Mouse (Mus musculus) cerebellum, adult 2 months (tissue): ENCODE measurements around the gene Gm10260. TPM values are rescaled to one million over a fixed set of nuclear protein-coding genes. Genes with fewer than 3 reads are reported as not detected.

Experiments used
- DNase-seq, 2 experiments: peaks; one replicate each; pipeline ENCODE4 v3.0.0; 2021
- H3K27ac ChIP-seq: fragments of 200-500 bp; 2 replicates; pipeline ENCODE4 v1.5.1; 2012; ENCODE audit warnings: low read length, control low read depth, inconsistent platforms; ENCODE audit not compliant: insufficient read depth
- H3K27me3 ChIP-seq: fragments of 200-500 bp; 2 replicates; pipeline ENCODE4 v1.6.1; 2012; ENCODE audit warnings: inconsistent platforms, mild to moderate bottlenecking, low read length, moderate library complexity; ENCODE audit not compliant: control insufficient read depth, insufficient read depth
- H3K4me1 ChIP-seq: fragments of 200-500 bp; 2 replicates; pipeline ENCODE4 v1.6.1; 2011; ENCODE audit warnings: low read length; ENCODE audit not compliant: control insufficient read depth, insufficient read depth
- H3K4me3 ChIP-seq: fragments of 200-500 bp; replicated peaks from 2 replicates; pipeline ENCODE3; 2011; ENCODE audit warnings: mild to moderate bottlenecking, low read depth, low read length, control low read depth; ENCODE audit not compliant: insufficient read depth
- CTCF ChIP-seq: fragments of 200-500 bp; IDR thresholded peaks from 2 replicates; pipeline ENCODE4 v1.5.1; 2011; ENCODE audit warnings: low read depth, mild to moderate bottlenecking, control low read depth, low read length, moderate library complexity, borderline replicate concordance; ENCODE audit not compliant: insufficient read depth
- POLR2A ChIP-seq: fragments of 200-500 bp; IDR thresholded peaks from 2 replicates; pipeline ENCODE4 v1.6.1; 2011; ENCODE audit warnings: low read length, control low read depth, borderline replicate concordance; ENCODE audit not compliant: insufficient read depth
- WGBS: fragments of 180-500 bp; shearing (Covaris S2); methylation state at CpG from one replicate; pipeline ENCODE4 v1.1.7; 2018; 5-methylcytosine and 5-hydroxymethylcytosine counted together
- polyA plus RNA-seq: library from polyadenylated mRNA; depleted of rRNA; stranded (reverse); fragments of >200 nt; gene quantifications from 2 replicates; pipeline ENCODE4 v1.2.3, GENCODE M21; 2012

Gene Gm10260
- polyA plus RNA-seq, 1 experiment = 3.8 TPM

DNA sequence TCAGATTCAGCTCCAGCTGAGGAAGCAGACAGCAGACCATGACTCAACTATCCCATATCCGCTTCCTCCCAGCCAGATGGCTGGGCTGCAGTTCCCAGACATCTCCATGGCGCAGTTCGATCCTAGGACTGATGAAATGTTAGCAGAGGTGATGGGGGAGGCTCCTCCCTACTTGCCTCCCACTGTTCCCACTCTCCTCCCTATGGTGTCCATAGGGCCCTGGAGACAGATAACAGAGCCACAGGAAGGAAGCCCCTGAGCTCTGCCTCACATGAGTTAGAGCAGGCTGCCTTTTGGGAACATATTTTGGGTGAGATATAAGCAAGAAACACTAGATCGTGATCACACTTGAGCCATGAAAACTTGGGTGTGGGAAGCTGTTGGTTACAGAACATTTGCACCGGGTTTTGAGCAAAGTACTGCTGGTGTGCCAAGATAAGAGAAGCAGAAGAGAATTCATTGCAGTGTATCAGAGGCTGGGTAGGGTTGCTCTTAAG, 18.3 kb upstream of the Gm10260 start:
- no peaks in the 10 kb centered on the region; the same call in 1 of the 2 replicates for H3K27me3 ChIP-seq
- no peak for DNase-seq
- TF ChIP-seq POLR2A (no peak), CTCF (no peak)
- no peaks in the 10 kb centered on the region for H3K4me1 ChIP-seq
- no peak overlapping the region for H3K4me3 ChIP-seq
- no peak overlapping the region for H3K27ac ChIP-seq
- WGBS = 86% methylated on average over 5 of the region's 5 CpGs

DNA sequence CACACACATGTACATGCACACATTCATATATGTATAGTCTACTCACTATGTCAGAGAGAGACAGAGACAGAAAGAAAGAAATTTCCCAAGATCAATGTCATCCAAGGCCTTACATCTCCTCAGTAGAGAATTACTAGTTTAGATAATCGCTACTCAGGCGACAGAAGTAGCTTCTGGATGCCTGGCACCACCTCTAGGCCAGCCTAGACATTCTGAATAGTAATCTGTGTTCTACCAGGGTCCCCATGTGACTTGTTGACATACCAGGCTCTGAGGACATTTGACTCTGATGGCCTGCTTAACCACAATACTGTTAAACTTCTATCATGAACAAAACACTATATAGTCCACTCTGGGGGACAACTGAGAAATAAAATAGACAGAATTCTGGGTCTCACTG, 17.2 kb upstream of the Gm10260 start:
- Histone ChIP-seq H3K4me1 (no peaks in the 10 kb centered on the region), H3K27me3 (no peaks in the 10 kb centered on the region; the same call in 1 of the 2 replicates), H3K4me3 (no peak overlapping the region), H3K27ac (no peak overlapping the region)
- WGBS = 94% methylated on average over 2 of the region's 2 CpGs
- TF ChIP-seq POLR2A = no peak
- TF ChIP-seq CTCF = no peak
- DNase-seq = no peak

DNA sequence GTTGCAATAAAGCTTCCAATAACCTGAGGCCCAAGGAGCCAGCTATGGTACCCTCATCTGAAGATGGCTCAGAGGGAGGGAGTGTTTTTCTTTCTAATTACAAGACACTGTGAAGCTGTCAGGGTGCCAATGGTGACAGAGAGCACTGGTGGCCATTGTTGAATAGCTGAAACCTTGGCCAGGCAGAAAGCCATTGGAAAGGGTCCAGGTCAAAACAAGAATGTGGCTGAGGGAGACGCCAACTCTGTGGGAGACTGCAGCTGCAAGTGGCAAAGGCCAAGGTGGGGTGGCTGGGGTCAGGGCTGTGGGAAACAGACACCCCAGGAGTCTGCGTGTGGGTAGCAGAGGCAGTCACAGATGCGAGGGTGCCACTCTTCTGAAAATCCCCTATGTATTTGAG, 16.3 kb upstream of the Gm10260 start:
- no peaks in the 10 kb centered on the region; the same call in 1 of the 2 replicates for H3K27me3 ChIP-seq
- H3K27ac ChIP-seq = no peak overlapping the region
- DNase-seq = peak; percentile 12 to 26
- WGBS = 23% methylated on average over 3 of the region's 3 CpGs
- TF ChIP-seq CTCF (no peak), POLR2A (no peak)
- H3K4me3 ChIP-seq = no peak overlapping the region
- H3K4me1 ChIP-seq = no peaks in the 10 kb centered on the region

DNA sequence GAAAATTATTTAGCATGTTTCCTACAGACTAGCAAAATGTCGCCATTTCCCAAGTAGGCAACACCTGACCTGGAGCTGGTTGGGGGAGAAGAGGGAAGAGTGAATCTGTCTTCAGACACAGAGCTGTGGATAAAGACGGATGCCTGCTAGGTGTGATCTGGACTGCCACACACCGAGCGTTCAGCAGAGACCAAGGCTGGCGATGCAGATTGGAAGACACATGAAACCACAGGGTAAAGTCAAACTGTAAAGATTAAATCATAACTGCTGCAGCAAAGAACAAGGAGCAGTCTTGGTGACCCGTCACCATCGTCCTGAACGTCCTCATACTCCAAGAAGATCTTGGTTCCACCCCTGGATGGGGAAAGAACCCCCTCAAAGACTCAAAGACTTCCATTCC, 15.5 kb upstream of the Gm10260 start:
- no peak overlapping the region for H3K27ac ChIP-seq
- TF ChIP-seq POLR2A (no peak), CTCF (no peak)
- H3K4me3 ChIP-seq = no peak overlapping the region
- no peak for DNase-seq
- no peaks in the 10 kb centered on the region; the same call in 1 of the 2 replicates for H3K27me3 ChIP-seq
- WGBS = 89% methylated on average over 8 of the region's 8 CpGs
- H3K4me1 ChIP-seq = no peaks in the 10 kb centered on the region

DNA sequence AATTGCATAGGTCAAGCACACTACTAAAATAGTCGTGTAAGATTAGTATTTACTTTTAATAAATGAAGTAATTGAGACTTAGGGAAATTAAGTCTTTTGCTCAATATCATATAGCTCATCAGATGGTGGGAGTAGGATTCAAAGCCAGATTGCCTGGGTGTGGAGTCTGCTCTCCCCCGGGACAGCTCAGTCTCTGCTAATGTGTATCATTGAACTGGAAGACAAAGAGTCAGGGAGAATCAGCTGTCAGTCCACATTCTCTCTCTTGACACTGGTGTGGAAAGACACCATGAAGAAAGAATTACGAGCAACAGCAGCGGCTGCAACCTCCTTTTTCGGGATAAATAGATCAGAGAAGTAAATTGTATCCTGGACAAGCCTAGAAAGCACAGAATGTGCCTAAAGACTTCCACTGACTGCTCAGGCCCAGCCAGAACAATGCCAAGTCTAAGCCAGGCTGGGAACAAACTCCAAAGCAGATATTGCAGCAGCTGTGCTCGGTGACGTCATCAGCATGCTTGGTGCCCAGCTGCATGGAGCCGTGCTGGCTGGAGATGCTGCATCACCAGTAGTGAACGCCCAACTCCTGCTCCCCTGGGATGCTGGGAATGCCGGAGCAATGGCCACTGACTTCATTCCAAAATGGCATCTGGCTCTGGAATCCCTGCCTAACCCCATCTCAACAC, 14.5 kb upstream of the Gm10260 start:
- TF ChIP-seq POLR2A = no peak
- no peak for TF ChIP-seq CTCF
- WGBS = 28% methylated on average over 10 of the region's 10 CpGs
- Histone ChIP-seq H3K4me1 (no peaks in the 10 kb centered on the region), H3K27ac (no peak overlapping the region), H3K27me3 (no peaks in the 10 kb centered on the region), H3K4me3 (no peak overlapping the region)
- DNase-seq = peak in 1 of 2 experiments; percentile 15

DNA sequence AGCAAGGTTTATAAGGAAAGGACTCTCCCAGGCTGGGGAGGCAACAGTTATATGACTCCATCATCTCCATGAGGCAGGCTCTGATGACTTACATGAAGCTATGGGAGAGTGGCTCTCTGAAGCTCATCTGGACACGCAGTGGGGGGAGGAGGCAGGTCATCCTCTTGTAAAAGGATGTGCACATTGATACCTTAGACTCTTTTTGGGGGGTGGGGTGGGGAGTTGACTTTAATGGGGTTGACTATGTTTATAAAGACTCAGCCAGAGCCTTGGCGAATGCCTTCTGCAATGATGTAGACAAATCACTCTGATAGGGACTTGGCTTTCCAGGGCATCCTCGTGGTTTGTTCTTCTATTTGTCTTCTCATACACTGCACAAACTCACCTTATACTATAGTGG, 8.8 kb upstream of the Gm10260 start:
- TF ChIP-seq CTCF = no peak
- TF ChIP-seq POLR2A = no peak
- Histone ChIP-seq H3K4me3 (no peak overlapping the region), H3K27me3 (no peaks in the 10 kb centered on the region; the same call in 1 of the 2 replicates), H3K4me1 (no peaks in the 10 kb centered on the region), H3K27ac (no peak overlapping the region)
- DNase-seq = no peak
- WGBS = 89% methylated on average over 3 of the region's 3 CpGs

DNA sequence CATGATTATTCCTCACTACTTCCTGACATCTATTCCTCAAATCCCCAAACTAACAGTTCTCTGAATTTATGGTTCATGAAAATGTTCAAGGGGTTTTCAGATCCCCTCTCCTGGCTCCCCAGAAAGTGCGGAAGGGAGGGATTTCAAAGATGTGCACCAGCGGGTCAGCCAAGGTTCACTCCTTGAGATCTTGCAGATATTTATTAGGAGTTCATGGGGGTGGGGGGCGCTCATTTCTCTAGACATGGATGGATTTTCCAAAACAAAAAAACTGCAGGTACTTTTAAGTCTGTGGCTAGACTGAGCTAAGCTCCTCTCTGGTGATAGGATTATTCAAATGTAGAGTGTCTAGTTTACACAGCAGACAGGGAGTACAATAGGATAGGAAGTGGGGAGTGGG, 8.4 kb upstream of the Gm10260 start:
- no peak for DNase-seq
- Histone ChIP-seq H3K4me3 (no peak overlapping the region), H3K27ac (no peak overlapping the region), H3K4me1 (no peaks in the 10 kb centered on the region), H3K27me3 (no peaks in the 10 kb centered on the region; the same call in 1 of the 2 replicates)
- TF ChIP-seq CTCF (no peak), POLR2A (no peak)
- 95% methylated on average over 3 of the region's 3 CpGs for WGBS

DNA sequence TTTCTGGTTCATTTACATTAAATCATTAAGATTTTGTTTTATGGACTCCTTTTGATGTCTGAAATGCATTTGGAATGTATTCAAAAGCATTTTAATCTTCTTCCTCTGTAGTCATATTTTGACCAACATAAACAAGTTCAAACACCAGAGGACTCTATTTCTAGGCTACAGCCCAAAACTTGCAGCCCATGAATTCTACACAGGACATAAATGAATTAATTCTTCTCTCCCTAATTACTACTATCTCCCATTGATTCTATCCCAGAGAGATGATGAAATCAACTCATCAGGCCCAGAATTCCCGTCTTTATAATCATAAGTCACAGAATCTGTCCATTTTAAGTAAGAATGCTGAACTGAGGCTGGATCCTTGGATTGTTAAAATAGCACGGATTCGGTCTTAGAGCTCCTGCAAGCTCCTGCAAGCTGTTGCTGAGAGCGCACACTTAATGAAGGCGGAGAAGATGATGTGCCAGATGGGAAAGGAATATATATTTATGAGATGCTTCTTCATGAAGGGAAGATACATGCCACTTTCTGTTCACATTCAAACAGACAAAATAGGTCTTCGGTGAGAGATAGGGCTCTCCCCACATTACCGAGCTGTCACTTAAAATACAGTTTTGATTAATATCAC, 7.7 kb upstream of the Gm10260 start:
- no peak for DNase-seq
- H3K27ac ChIP-seq = no peak overlapping the region
- WGBS = 77% methylated on average over 7 of the region's 7 CpGs

More for the DNA sequence above, 7.7 kb upstream of the Gm10260 start:
- H3K4me3 ChIP-seq = no peak overlapping the region
- TF ChIP-seq POLR2A (no peak), CTCF (no peak)
- H3K4me1 ChIP-seq = no peaks in the 10 kb centered on the region
- H3K27me3 ChIP-seq = no peaks in the 10 kb centered on the region; the same call in 1 of the 2 replicates
